Mouse (Mus musculus) lung, postnatal 0 days (tissue): ENCODE results near the gene Dnajc7.

Experiments
- CTCF ChIP-seq: IDR thresholded peaks from 2 replicates; pipeline ENCODE4 v1.5.1; 2016; ENCODE audit warnings: antibody characterized with exemption, mild to moderate bottlenecking
- EP300 ChIP-seq: IDR thresholded peaks from 2 replicates; pipeline ENCODE4 v1.6.1; 2016; ENCODE audit warnings: antibody characterized with exemption, mild to moderate bottlenecking, control low read depth

DNA sequence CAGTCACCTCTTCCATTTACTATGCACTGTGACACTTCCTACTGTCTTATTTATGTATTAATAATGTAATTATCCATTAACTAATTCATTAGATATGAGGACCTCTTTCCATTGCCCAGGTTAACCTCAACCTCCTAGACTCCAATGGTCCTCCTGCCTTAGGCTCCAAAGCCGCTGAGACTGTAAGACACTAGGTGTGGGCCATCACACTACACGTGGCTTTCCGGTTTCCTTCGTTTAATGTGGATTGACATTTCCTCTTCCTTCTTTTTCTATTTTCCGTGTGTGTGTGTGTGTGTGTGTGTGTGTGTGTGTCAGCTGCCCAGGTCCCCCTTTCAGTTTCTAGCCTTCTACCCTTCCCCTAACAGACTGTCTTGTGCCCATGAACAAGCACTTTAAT, 52.7 kb downstream of the Dnajc7 start:
- TF ChIP-seq CTCF = no peak
- TF ChIP-seq EP300 = no peak
